Mouse (Mus musculus) midbrain, embryonic 12.5 days (tissue): Measurements from ENCODE around the gene Hist1h2bq. TPM values are rescaled to one million over a fixed set of nuclear protein-coding genes. Genes with fewer than 3 reads are reported as not detected.

Experiments
- ATAC-seq: fragments of 200-750 bp; cut with Nextera tagmentation; 2 replicates; pipeline ENCODE4 v1.8.0; 2017; ENCODE audit warnings: low read depth, moderate TSS enrichment, moderate library complexity; ENCODE audit not compliant: low FRiP score
- H3K27ac ChIP-seq: fragments of 300-500 bp; sonication (generic); replicated peaks from 2 replicates; pipeline ENCODE4 v1.5.1; 2016; ENCODE audit warnings: mild to moderate bottlenecking
- H3K27me3 ChIP-seq: fragments of 300-500 bp; sonication (generic); 2 replicates; pipeline ENCODE4 v1.6.1; 2016; ENCODE audit warnings: mild to moderate bottlenecking
- H3K36me3 ChIP-seq: fragments of 300-500 bp; sonication (generic); 2 replicates; pipeline ENCODE4 v1.6.1; 2016
- H3K4me1 ChIP-seq: fragments of 300-500 bp; sonication (generic); 2 replicates; pipeline ENCODE4 v1.6.1; 2016
- H3K4me2 ChIP-seq: fragments of 300-500 bp; sonication (generic); replicated peaks from 2 replicates; pipeline ENCODE4 v1.6.1; 2016; ENCODE audit warnings: mild to moderate bottlenecking, moderate library complexity
- H3K4me3 ChIP-seq: fragments of 300-500 bp; sonication (generic); 2 replicates; pipeline ENCODE4 v1.5.1; 2016; ENCODE audit warnings: mild to moderate bottlenecking
- H3K9ac ChIP-seq: fragments of 300-500 bp; sonication (generic); replicated peaks from 2 replicates; pipeline ENCODE4 v1.6.1; 2016; ENCODE audit warnings: mild to moderate bottlenecking, moderate library complexity
- H3K9me3 ChIP-seq: fragments of 300-500 bp; sonication (generic); 2 replicates; pipeline ENCODE4 v1.6.1; 2016; ENCODE audit warnings: mild to moderate bottlenecking
- WGBS: fragments of 180-500 bp; shearing (Covaris S2); methylation state at CpG from one replicate; pipeline ENCODE4 v1.1.7; 2016; 5-methylcytosine and 5-hydroxymethylcytosine counted together
- microRNA-seq: library from miRNA; unstranded; fragments of <30 nt; microRNA quantifications from one replicate; pipeline ENCODE4, GENCODE M21; 2017
- polyA plus RNA-seq: library from polyadenylated mRNA; unstranded; fragments of >200 nt; fragmentation: Nextera tagmentation; extraction: Ambion mirVana; gene quantifications from 2 replicates; pipeline ENCODE4 v1.2.1, GENCODE M21; 2016

Hist1h2bq gene
- polyA plus RNA-seq, 1 experiment from 2014 or later = 18.5 TPM

DNA sequence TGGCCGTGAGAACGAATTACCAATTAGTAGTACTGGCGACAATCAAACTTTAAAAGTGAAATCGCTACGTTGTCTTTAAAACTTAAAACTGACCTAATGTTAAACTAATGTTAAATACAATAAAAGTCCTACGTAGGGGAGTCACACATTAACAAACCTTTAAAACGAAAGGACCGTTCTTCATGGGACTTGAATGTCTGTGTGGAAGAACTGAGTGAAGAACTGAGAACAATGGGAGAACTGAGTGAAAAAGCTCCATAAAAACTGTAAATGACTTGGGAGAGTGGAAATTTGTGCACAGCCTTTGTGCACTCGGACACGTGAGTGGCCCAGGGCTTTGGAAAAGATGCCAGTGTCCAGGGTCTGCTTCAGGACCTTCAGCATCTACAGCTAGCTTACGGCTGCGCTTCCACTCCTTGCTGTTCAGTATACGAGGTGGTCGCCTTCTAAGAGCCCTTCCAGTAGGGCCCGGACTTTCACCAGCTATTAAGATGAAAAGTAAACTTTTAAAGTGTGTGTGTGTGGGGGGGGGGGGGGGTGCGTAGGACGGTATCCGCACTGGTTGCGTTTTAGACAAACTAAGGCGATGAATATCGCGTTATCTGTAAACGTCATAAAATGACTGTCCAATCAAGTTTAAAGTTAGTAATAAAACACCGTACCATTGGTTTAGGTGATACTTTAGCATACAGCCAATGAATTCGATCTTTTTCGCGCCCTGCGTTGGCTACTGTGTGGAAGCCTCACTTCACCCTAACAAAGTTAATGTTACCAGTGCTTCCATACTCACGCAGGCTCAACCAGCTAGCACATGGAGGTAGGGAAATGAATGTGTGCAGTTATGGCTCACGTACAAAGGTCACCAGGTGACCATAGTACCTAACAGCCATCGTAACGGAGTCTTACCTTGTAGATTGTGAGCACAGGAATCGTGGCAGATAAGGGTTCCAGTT is 30.9 kb downstream of the Hist1h2bq start:
- Histone ChIP-seq H3K9me3 (no peaks in the 10 kb centered on the region), H3K4me1 (peaks cover 27% of the 10 kb centered on the region), H3K4me2 (peak overlapping the region; percentile 90), H3K4me3 (peak overlapping the region; percentile 57), H3K36me3 (no peaks in the 10 kb centered on the region), H3K27ac (peak overlapping the region; percentile 95), H3K9ac (peak overlapping the region; percentile 83), H3K27me3 (no peaks in the 10 kb centered on the region)
- 6% methylated on average over 32 of the region's 33 CpGs for WGBS
- peak; percentile 84 for ATAC-seq

Small RNAs within 50 kb of the gene (microRNA-seq; reads per million reads assigned to microRNA genes)
- gene Gm19658 (not detected), gene Gm44346 (not detected), gene Gm44466 (not detected)

Other genes with a start within 250 kb of the Hist1h2bq start
- not detected in 2 replicates for gene Olfr1364, start 228.4 kb downstream of the Hist1h2bq start, polyA plus RNA-seq
- not detected in 2 replicates for gene Olfr1362, start 196.2 kb downstream of the Hist1h2bq start, polyA plus RNA-seq
- gene Olfr11, start 167.7 kb downstream of the Hist1h2bq start, polyA plus RNA-seq = not detected in 2 replicates
- gene Olfr1361, start 146.8 kb downstream of the Hist1h2bq start, polyA plus RNA-seq = not detected in 2 replicates
- not detected in 2 replicates for gene Olfr1360, start 132.8 kb downstream of the Hist1h2bq start, polyA plus RNA-seq
- not detected in 2 replicates for gene Olfr1359, start 112.1 kb downstream of the Hist1h2bq start, polyA plus RNA-seq
- gene Hist1h2bl, start 94.1 kb downstream of the Hist1h2bq start, polyA plus RNA-seq = 2.2 and 3.1 TPM in 2 replicates
- gene Hist1h2ai, start 93.8 kb downstream of the Hist1h2bq start, polyA plus RNA-seq = 21.4 and 30.7 TPM in 2 replicates
- gene Hist1h3h, start 92.5 kb downstream of the Hist1h2bq start, polyA plus RNA-seq = 6.0 and 10.1 TPM in 2 replicates
- gene Hist1h2bm, start 88.2 kb downstream of the Hist1h2bq start, polyA plus RNA-seq = 5.8 TPM in 2 replicates
- 0.97 and 1.4 TPM in 2 replicates for gene Hist1h4j, start 75.1 kb downstream of the Hist1h2bq start, polyA plus RNA-seq
- gene Hist1h4k, start 59.7 kb downstream of the Hist1h2bq start, polyA plus RNA-seq = 2.9 and 3.5 TPM in 2 replicates
- 26.9 and 43.2 TPM in 2 replicates for gene Hist1h2ak, start 56.4 kb downstream of the Hist1h2bq start, polyA plus RNA-seq
- gene Hist1h2bn, start 56.1 kb downstream of the Hist1h2bq start, polyA plus RNA-seq = 3.9 and 6.3 TPM in 2 replicates
- gene Hist1h1b, start 29.6 kb downstream of the Hist1h2bq start, polyA plus RNA-seq = 30.4 and 37.6 TPM in 2 replicates
- 155 and 164 TPM in 2 replicates for gene Hist1h3i, start 26.8 kb downstream of the Hist1h2bq start, polyA plus RNA-seq
- gene Hist1h2an, start 23.0 kb downstream of the Hist1h2bq start, polyA plus RNA-seq = 6.1 and 12.2 TPM in 2 replicates
- 1.9 and 2.4 TPM in 2 replicates for gene Hist1h2bp, start 22.7 kb downstream of the Hist1h2bq start, polyA plus RNA-seq
- not detected in 2 replicates for gene Hist1h2ao, start 268 bp upstream of the Hist1h2bq start, polyA plus RNA-seq
- gene Hist1h4m, start 1.5 kb upstream of the Hist1h2bq start, polyA plus RNA-seq = not detected in 2 replicates
- gene Hist1h4n, start 22.0 kb upstream of the Hist1h2bq start, polyA plus RNA-seq = 11.5 and 17.5 TPM in 2 replicates
- 4,827 and 5,103 TPM in 2 replicates for gene Hist1h2ap, start 23.3 kb upstream of the Hist1h2bq start, polyA plus RNA-seq
- 17.6 and 23.0 TPM in 2 replicates for gene Hist1h2br, start 23.5 kb upstream of the Hist1h2bq start, polyA plus RNA-seq
- gene Zfp184, start 134.9 kb upstream of the Hist1h2bq start, polyA plus RNA-seq = 22.3 and 24.2 TPM in 2 replicates
- not detected in 2 replicates for gene Pom121l2, start 171.0 kb upstream of the Hist1h2bq start, polyA plus RNA-seq
- gene Prss16, start 199.5 kb upstream of the Hist1h2bq start, polyA plus RNA-seq = 0.30 TPM in 1 of 2 replicates, not detected in the other
- gene Hist1h2ah, start 225.4 kb upstream of the Hist1h2bq start, polyA plus RNA-seq = 10.1 and 11.3 TPM in 2 replicates
- gene Hist1h2bk, start 225.7 kb upstream of the Hist1h2bq start, polyA plus RNA-seq = 7.2 and 8.1 TPM in 2 replicates
- 34.4 and 38.6 TPM in 2 replicates for gene Hist1h4i, start 231.2 kb upstream of the Hist1h2bq start, polyA plus RNA-seq
- gene Hist1h2ag, start 232.7 kb upstream of the Hist1h2bq start, polyA plus RNA-seq = 62.2 and 69.7 TPM in 2 replicates
- 13.1 and 15.4 TPM in 2 replicates for gene Hist1h2bj, start 233.0 kb upstream of the Hist1h2bq start, polyA plus RNA-seq